Mouse (Mus musculus) MEL (cell line): ENCODE results near the gene Rpl37. TPM values are rescaled to one million over a fixed set of nuclear protein-coding genes. Genes with fewer than 3 reads are reported as not detected.

Source experiments
- DNase-seq: peaks from one replicate; pipeline ENCODE4 v3.0.0; 2011; ENCODE audit warnings: low read depth, low spot score
- H3K27ac ChIP-seq: 2 replicates; pipeline ENCODE4 v1.5.1; 2012; ENCODE audit warnings: low read depth, mild to moderate bottlenecking, control low read depth, low read length, moderate library complexity; ENCODE audit not compliant: control insufficient read depth
- H3K27me3 ChIP-seq, 2 experiments: fragments of 150-350 bp in 1 of 2; sonication (generic) in 1 of 2; 2 replicates each; pipeline ENCODE4 v1.6.1; 2012; ENCODE audit warnings: low read length in 2 of 2, mild to moderate bottlenecking in 2 of 2, improper control_type of control experiment in 1 of 2, moderate library complexity in 1 of 2; ENCODE audit not compliant: insufficient read depth in 2 of 2, control insufficient read depth in 1 of 2
- H3K36me3 ChIP-seq, 2 experiments: 2 replicates each; pipeline ENCODE4 v1.6.1; 2012 to 2014; ENCODE audit warnings: low read length in 2 of 2, improper control_type of control experiment in 1 of 2, inconsistent platforms in 1 of 2, mild to moderate bottlenecking in 1 of 2; ENCODE audit not compliant: insufficient read depth in 2 of 2, control insufficient read depth in 1 of 2
- H3K4me1 ChIP-seq, 2 experiments: fragments of 150-350 bp in 1 of 2; sonication (generic) in 1 of 2; 2 replicates each; pipeline ENCODE4 v1.6.1; 2012; ENCODE audit warnings: low read length in 2 of 2, improper control_type of control experiment in 1 of 2, mild to moderate bottlenecking in 1 of 2; ENCODE audit not compliant: insufficient read depth in 2 of 2, control insufficient read depth in 1 of 2
- H3K4me3 ChIP-seq, 2 experiments: fragments of 150-350 bp in 1 of 2; sonication (generic) in 1 of 2; 2 replicates each; pipeline ENCODE4 v1.5.1; 2012; ENCODE audit warnings: low read depth in 2 of 2, low read length in 2 of 2, mild to moderate bottlenecking in 2 of 2, moderate library complexity in 2 of 2, control low read depth in 1 of 2, improper control_type of control experiment in 1 of 2; ENCODE audit not compliant: control insufficient read depth in 1 of 2, insufficient read depth in 1 of 2
- H3K79me2 ChIP-seq: 2 replicates; pipeline ENCODE4 v1.6.1; 2012; ENCODE audit warnings: mild to moderate bottlenecking, low read length, moderate library complexity; ENCODE audit not compliant: control insufficient read depth, poor library complexity, insufficient read depth
- H3K9ac ChIP-seq: 2 replicates; pipeline ENCODE4 v1.6.1; 2012; ENCODE audit warnings: low read depth, mild to moderate bottlenecking, control low read depth, low read length, moderate library complexity; ENCODE audit not compliant: control insufficient read depth, poor library complexity, severe bottlenecking
- H3K9me3 ChIP-seq: fragments of 150-350 bp; sonication (generic); replicated peaks from 2 replicates; pipeline ENCODE4 v1.6.1; 2012; ENCODE audit warnings: mild to moderate bottlenecking, low read length, improper control_type of control experiment, moderate library complexity; ENCODE audit not compliant: insufficient read depth
- CHD2 ChIP-seq: IDR thresholded peaks from 2 replicates; pipeline ENCODE4 v1.6.1; 2011; ENCODE audit warnings: low read length, improper control_type of control experiment
- CTCF ChIP-seq, 3 experiments: IDR thresholded peaks in 2 of 3; conservative IDR thresholded peaks in 1 of 3; 2 replicates each; pipeline ENCODE4 v1.5.1; 2011 to 2012; ENCODE audit warnings: low read length in 3 of 3, low read depth in 2 of 3, mild to moderate bottlenecking in 2 of 3, improper control_type of control experiment in 1 of 3, inconsistent platforms in 1 of 3, mixed read lengths in 1 of 3, moderate library complexity in 1 of 3; ENCODE audit not compliant: control insufficient read depth in 1 of 3, insufficient read depth in 1 of 3, poor library complexity in 1 of 3, severe bottlenecking in 1 of 3
- ELF1 ChIP-seq: IDR thresholded peaks from 2 replicates; pipeline ENCODE4 v1.6.1; 2014; ENCODE audit warnings: low read depth, mild to moderate bottlenecking, inconsistent platforms, low read length, improper control_type of control experiment, moderate library complexity
- EP300 ChIP-seq, 2 experiments: IDR thresholded peaks; 2 replicates each; pipeline ENCODE4 v1.6.1; 2011; ENCODE audit warnings: improper control_type of control experiment in 2 of 2, low read length in 2 of 2, low read depth in 1 of 2, mild to moderate bottlenecking in 1 of 2
- GATA1 ChIP-seq: IDR thresholded peaks from 2 replicates; pipeline ENCODE4 v1.6.1; 2011; ENCODE audit warnings: low read depth, low read length, improper control_type of control experiment
- MAZ ChIP-seq: IDR thresholded peaks from 2 replicates; pipeline ENCODE4 v1.6.1; 2012; ENCODE audit warnings: low read depth, mild to moderate bottlenecking, inconsistent platforms, low read length, improper control_type of control experiment
- MEF2A ChIP-seq: IDR thresholded peaks from 2 replicates; pipeline ENCODE4 v1.6.1; 2014; ENCODE audit warnings: low read depth, mild to moderate bottlenecking, inconsistent platforms, low read length, improper control_type of control experiment; ENCODE audit not compliant: poor library complexity, insufficient replicate concordance, severe bottlenecking; ENCODE audit errors: extremely low read depth
- MYB ChIP-seq: IDR thresholded peaks from 2 replicates; pipeline ENCODE4 v1.6.1; 2011; ENCODE audit warnings: mild to moderate bottlenecking, low read depth, low read length, improper control_type of control experiment
- NRF1 ChIP-seq: IDR thresholded peaks from 2 replicates; pipeline ENCODE4 v1.6.1; 2014; ENCODE audit warnings: low read depth, mild to moderate bottlenecking, inconsistent platforms, low read length, improper control_type of control experiment, moderate library complexity; ENCODE audit not compliant: poor library complexity, insufficient read depth, severe bottlenecking
- RCOR1 ChIP-seq: IDR thresholded peaks from 2 replicates; pipeline ENCODE4 v1.6.1; 2012; ENCODE audit warnings: low read depth, mild to moderate bottlenecking, inconsistent platforms, low read length, improper control_type of control experiment
- TAL1 ChIP-seq: IDR thresholded peaks from 2 replicates; pipeline ENCODE4 v1.6.1; 2012; ENCODE audit warnings: mild to moderate bottlenecking, inconsistent platforms, low read length, moderate library complexity, mixed read lengths
- TBP ChIP-seq: IDR thresholded peaks from 2 replicates; pipeline ENCODE4 v1.8.0; 2011; ENCODE audit warnings: low read depth, low read length, improper control_type of control experiment
- TCF12 ChIP-seq: IDR thresholded peaks from 2 replicates; pipeline ENCODE4 v1.6.1; 2014; ENCODE audit warnings: low read depth, mild to moderate bottlenecking, inconsistent platforms, low read length, improper control_type of control experiment, moderate library complexity
- ZNF384 ChIP-seq: IDR thresholded peaks from 2 replicates; pipeline ENCODE4 v1.6.1; 2012; ENCODE audit warnings: low read depth, mild to moderate bottlenecking, inconsistent platforms, low read length, improper control_type of control experiment
- polyA plus RNA-seq, 2 experiments: library from polyadenylated mRNA; stranded (reverse) in 1 of 2; unstranded in 1 of 2; fragments of >175 nt in 1 of 2; fragments of >200 nt in 1 of 2; gene quantifications; 2 replicates each; pipeline versions ENCODE4 v1.2.1 to v1.2.4; 2012; ENCODE audit warnings: low replicate concordance in 2 of 2, low read depth in 1 of 2; ENCODE audit not compliant: insufficient read length in 2 of 2, insufficient read depth in 1 of 2, missing spikeins in 1 of 2
- total RNA-seq: library from RNA; depleted of rRNA; stranded (reverse); fragments of 300-350 nt; gene quantifications from 2 replicates; pipeline ENCODE4 v1.2.3, GENCODE M21; 2012

Rpl37 gene
- total and polyA plus RNA-seq, 3 experiments = 923 to 1,669 (median 1,012) TPM

DNA sequence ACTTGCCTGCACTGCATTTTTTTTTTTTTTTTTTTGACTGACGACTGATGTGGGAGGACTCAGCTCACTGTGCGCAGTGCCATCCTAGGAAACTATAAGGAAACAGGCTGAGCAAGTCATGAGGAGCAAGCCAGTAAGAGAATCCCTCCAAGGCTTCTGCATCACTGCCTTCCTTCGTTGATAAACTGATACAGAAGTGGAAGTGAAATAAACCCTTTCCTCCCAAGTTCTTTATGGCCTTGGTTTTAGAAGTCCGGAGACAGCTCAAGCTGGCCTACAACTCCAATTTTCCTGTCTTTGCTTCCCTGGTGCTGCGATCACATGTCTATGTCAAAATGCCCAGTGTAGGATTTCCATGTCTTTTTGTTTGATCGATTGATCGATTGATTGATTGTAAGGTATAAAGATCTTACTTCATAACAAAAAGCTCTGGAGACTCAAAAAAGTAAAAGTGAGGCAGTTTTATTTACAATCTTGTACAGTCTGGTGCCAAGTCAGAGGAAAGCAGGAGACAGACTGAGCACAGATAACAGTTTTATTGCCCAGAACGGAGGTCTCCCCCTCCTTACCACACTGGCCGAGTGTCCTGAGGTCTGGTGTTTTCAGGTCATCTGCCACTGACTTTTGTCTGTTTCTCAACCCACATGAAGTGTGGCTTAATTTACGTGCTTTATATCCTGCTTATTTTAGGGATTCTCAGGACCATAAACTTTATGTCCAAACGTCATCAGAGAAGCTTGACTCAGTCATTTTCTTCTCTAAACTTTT is 20.7 kb upstream of the Rpl37 start:
- no peak for DNase-seq
- TF ChIP-seq EP300 (IDR thresholded peaks at IDR 0.05; ENCODE audit: low read depth in 1 of 2, low read length in 2 of 2) (no peak), TCF12 (no peak), MEF2A (no peak)
- Histone ChIP-seq H3K9ac (no peak overlapping the region), H3K36me3 (no peaks in the 10 kb centered on the region), H3K79me2 (no peaks in the 10 kb centered on the region), H3K27ac (no peak overlapping the region), H3K9me3 (no peaks in the 10 kb centered on the region), H3K27me3 (no peaks in the 10 kb centered on the region), H3K4me1 (no peaks in the 10 kb centered on the region), H3K4me3 (no peak overlapping the region)

DNA sequence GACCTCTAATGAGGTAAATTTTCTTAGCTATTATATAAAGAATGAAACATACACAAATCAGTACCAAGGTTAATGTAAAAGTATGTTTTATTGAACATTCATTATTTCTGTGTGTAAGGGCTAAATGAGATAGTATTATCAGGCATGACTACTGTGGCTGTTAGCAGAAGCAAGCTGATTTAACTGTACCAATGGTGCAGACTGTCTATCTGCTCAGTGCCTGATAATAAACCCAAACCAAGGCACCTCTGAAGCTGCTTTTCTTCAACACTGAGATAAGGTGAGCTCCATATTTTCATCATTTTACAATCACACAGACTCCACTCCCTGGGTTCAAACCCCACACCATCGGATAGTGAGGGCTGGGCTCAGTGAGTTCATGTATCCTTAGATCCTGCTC is 19.1 kb upstream of the Rpl37 start:
- Histone ChIP-seq H3K4me3 (no peak overlapping the region), H3K36me3 (no peaks in the 10 kb centered on the region), H3K9me3 (no peaks in the 10 kb centered on the region), H3K4me1 (no peaks in the 10 kb centered on the region), H3K9ac (no peak overlapping the region), H3K79me2 (no peaks in the 10 kb centered on the region), H3K27ac (no peak overlapping the region), H3K27me3 (no peaks in the 10 kb centered on the region)
- peak; percentile 34 for DNase-seq
- TF ChIP-seq EP300 (IDR thresholded peaks at IDR 0.05; ENCODE audit: low read depth in 1 of 2, low read length in 2 of 2) = peak; percentile 69 to 75
- peak; percentile 75 for TF ChIP-seq GATA1
- no peak for TF ChIP-seq MYB
- TF ChIP-seq MEF2A = no peak
- no peak for TF ChIP-seq CTCF (IDR thresholded peaks at IDR 0.05 in 2 of 3, conservative IDR thresholded peaks at IDR 0.05 in 1 of 3; ENCODE audit: control insufficient read depth in 1 of 3, insufficient read depth in 1 of 3, low read depth in 2 of 3, low read length in 3 of 3, poor library complexity in 1 of 3, severe bottlenecking in 1 of 3)
- no peak for TF ChIP-seq ELF1
- peak; percentile 75 for TF ChIP-seq TCF12
- no peak for TF ChIP-seq MAZ
- TF ChIP-seq RCOR1 = peak; percentile 67; the same call in 1 of the 2 replicates

DNA sequence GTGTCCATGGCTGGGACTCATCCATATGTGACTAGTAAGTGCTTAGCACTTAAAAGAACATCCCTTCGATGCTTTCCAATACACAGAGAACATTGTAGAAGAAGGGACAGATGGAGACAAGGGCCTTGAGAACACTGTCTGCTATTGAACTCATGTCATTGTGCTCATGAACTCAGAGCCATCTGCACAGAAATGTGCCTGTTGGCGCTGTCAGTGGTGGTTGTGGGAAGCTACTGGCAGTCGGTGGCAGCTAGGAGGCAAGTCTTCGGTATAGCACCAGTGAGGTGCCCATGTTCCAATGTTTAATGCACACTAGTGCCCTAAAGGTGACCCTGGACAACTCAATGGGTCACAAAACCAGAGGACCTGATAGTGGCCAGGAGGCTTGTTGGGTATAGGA is 14.1 kb upstream of the Rpl37 start:
- H3K27me3 ChIP-seq = no peaks in the 10 kb centered on the region
- H3K4me1 ChIP-seq = no peaks in the 10 kb centered on the region
- H3K9me3 ChIP-seq = no peaks in the 10 kb centered on the region
- H3K27ac ChIP-seq = no peak overlapping the region
- TF ChIP-seq ZNF384 = no peak
- no peak for TF ChIP-seq TBP
- no peak for TF ChIP-seq ELF1
- no peak for TF ChIP-seq NRF1
- no peak for TF ChIP-seq TCF12
- TF ChIP-seq MEF2A = no peak
- TF ChIP-seq TAL1 = no peak
- no peak for TF ChIP-seq CHD2
- no peaks in the 10 kb centered on the region for H3K36me3 ChIP-seq
- no peak overlapping the region for H3K4me3 ChIP-seq
- no peak overlapping the region for H3K9ac ChIP-seq
- DNase-seq = no peak
- no peaks in the 10 kb centered on the region for H3K79me2 ChIP-seq
